Mouse (Mus musculus): ENCODE data around the gene Rai1.

The Rai1 gene

GRCm38 (mm10) chr11:60136491-60136890 lies 31.7 kb downstream of the Rai1 start:
- DNase-seq, result no peak

DNA sequence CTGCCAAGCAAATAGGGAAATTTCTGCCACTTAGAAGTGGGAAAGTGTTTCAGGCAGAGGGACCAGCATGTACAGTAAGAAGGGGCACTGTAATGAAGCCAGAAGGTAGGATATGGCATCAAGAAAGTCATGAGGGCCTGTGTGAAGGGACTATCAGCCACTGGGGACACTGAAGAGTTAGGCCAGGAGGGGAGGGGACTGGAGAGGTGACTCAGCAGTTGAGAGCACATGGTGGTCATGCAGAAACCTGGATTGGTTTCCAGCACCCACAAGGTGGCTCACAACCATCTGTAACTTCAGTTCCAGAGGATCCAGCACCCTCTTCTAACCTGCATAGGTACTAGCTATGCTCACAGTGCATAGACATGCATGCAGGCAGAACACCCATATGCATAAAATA lies 32.4 kb downstream of the Rai1 start:
- DNase-seq, result no peak

- no peak for DNase-seq
Measured at GRCm38 (mm10) chr11:60139141-60139733, 34.4 kb downstream of the Rai1 start.

DNA sequence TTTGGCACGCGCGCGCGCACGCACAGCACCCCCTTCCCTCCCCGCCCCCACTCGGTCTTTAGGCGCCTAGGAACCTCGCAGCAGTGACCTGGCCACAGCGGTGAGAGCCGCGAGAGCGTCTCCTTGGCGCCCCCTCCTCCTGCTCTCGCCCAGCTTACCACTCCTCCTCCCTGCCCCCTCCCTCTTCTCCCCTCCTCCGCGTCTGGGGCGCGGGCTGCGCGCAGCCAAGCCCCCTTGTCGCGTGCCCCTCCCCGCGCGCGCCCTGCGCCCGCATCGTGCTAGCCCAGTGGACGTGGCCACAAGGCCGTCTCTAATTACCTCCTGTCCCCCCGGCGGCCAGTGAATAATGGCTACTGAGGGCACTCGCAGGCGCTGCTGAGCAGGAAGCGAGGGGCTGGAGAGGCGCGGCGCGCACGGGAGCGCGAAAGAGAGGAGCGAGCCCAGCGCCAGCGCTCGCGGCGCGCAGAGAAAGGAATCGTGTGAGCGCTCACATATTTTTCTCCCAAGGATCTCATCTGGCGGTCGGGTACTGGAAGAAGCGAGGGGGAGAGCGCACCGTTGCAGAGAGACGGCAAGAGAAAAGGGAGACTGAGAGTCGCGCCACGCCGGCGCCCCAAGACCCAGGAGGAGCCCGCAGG lies 35.0 kb downstream of the Rai1 start:
- peak; percentile 51 for DNase-seq

DNA sequence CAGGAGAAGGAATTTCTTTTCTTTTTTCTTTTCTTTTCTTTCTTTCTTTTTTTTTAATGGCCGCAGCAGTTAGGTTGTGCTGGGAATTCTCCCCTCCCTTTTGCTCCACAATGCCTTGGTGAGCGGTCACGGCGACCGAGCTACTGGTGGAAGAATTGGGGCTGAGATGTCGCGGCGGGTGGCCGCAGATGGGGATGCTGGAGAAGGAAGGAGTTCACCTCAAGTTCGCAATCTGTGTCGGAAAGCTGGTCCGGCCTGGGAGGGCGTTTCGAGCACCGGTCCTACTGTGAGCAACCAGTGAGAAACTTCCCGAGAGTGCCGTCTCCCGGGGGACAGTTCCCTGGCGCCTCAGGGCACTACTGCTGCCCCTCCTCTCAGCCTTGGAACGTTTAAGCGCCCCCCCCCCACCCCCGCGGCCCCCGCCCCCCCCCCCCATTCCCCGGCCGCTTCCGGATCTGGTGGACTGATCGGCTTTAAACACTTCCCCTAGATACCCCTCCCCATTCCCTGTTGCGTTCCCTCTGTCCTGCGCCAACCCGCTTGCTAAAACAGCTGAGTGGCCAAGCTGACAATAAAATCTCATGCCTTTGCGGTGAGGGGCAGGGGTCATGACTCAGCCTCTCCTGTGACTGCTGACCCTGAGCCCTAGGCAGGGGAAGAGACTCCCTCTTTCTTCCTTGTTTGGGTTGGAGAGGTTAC lies 35.9 kb downstream of the Rai1 start:
- DNase-seq, result no peak

GRCm38 (mm10) chr11:60141285-60141608 lies 36.4 kb downstream of the Rai1 start:
- DNase-seq, result no peak

- DNase-seq, result no peak
Measured at GRCm38 (mm10) chr11:60143086-60143485, 38.3 kb downstream of the Rai1 start.

DNA sequence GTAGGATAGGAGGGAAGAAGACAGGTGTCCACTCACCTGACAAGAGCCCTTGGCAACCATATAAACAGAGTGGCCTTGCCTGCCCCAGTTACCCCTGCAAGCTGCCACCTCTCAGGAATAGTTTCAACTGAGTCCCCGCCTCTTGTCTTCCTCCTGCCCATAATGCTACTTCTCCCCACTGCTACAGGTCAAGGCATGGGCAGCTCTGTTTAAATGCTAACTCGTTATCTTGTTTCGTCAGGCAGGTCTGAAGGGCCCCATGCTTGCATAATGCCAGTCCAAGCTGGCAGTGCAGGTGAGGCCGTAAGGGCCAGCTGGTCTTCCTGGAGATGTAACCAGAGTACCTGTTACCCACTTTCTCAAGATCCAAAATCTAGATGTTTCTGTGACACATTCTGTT lies 41.4 kb downstream of the Rai1 start:
- no peak for DNase-seq

GRCm38 (mm10) chr11:60148591-60148990 lies 43.8 kb downstream of the Rai1 start:
- DNase-seq, result no peak

- DNase-seq, result no peak
Measured at GRCm38 (mm10) chr11:60149086-60149485, 44.3 kb downstream of the Rai1 start.

GRCm38 (mm10) chr11:60150677-60151076 lies 45.9 kb downstream of the Rai1 start:
- no peak for DNase-seq

GRCm38 (mm10) chr11:60152339-60152738 lies 47.5 kb downstream of the Rai1 start:
- DNase-seq, result no peak

DNA sequence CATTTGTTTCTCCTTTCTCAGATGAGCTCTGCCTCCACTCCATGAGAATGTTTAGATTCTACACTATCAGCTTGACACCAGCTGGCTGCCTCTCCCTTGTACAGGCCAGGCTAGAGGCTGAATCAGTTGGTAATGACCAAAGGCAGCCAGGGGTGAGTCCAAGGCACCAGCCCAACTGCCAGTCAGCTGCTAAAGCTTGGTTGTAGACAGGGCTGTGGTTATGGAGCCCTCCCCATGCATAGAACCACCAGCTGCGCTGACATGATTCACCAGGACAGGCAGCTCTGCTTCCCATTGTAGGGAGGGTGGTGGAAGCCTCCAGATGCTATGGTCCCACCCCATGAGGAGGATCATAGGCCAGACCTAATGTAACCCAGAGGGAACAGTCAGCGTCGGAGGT lies 49.1 kb downstream of the Rai1 start:
- DNase-seq, result no peak

- DNase-seq, result no peak
Measured at GRCm38 (mm10) chr11:60155690-60156089, 50.9 kb downstream of the Rai1 start.

- no peak for DNase-seq
Measured at GRCm38 (mm10) chr11:60158271-60158670, 53.5 kb downstream of the Rai1 start.

- DNase-seq, result peak; percentile 72
Measured at GRCm38 (mm10) chr11:60159955-60160354, 55.1 kb downstream of the Rai1 start.

- no peak for DNase-seq
Measured at GRCm38 (mm10) chr11:60160454-60161114, 55.8 kb downstream of the Rai1 start.

DNA sequence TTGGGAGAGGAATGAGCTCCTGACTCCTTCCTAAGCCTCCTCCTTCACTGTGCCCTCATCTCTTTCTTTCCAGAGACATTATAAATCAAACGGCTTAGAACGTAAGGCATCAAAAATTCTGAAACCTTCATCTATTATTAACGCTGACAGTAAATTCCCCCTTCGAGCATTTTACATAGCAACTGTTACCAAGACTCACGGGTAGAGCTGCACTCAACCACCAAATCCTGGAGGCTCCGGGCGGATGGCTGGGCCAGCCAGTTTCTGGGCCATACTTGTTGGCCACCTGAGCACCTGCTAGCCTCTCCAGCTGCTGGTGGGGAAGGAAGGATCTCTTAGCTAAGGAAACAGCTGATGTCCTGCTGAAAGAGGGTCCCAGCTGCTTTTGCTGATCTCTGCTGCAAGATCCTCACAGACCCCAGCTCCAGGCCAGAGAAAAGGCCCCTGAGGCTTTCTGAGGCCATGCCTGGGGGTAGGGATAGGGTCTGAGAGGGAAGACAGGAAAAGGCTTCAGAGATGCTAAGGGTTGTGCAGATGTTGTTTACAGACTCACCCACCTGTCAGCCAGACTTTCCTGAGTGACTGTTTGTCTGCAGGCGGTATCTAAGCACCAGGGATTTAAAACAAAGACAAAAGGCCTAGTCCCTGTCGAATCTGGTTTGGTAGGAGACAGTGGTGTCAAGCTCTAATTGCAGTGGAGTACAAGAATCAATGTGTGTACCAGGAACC lies 56.5 kb downstream of the Rai1 start:
- DNase-seq, result no peak

DNA sequence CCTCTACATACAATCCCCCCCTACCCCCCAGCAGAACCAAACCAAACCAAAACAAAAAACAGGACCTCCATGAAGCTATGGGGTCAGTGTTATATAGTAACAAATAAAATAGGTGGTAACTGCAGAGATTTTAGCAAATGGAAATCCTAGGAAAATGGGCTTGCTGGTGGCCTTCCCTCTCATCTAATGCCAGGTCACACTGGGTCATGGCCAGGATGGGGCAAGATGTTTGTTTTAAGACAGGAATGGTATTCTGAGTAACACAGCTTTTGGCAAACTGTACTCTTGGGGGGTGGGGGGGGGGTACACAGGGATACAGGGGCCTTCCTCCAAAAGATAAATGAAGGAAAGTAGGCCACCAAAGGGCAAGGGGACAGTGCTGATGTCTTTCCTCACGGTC lies 57.7 kb downstream of the Rai1 start:
- DNase-seq, result no peak

GRCm38 (mm10) chr11:60163362-60163761 lies 58.5 kb downstream of the Rai1 start:
- DNase-seq, result no peak

GRCm38 (mm10) chr11:60164450-60164849 lies 59.6 kb downstream of the Rai1 start:
- DNase-seq, result no peak

DNA sequence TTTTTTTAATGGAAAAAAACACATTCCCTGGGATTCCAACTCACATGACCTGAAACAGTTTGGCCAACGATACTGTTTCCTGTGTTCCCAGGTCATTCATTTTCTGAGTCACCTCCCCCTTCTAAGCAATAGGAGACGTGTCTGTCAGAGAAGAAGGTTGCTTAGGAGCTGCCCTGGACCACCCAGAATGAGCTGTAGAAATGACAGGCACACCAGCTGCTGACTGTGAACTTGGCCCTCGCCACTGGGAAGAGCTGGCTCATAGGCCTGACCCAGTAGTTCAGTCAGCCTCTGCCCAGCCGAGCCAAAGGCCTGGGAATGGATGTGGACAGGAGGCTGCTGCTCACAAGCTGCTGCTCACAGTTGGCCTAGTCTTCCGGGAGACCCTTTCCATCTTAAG lies 60.3 kb downstream of the Rai1 start:
- no peak for DNase-seq

- no peak for DNase-seq
Measured at GRCm38 (mm10) chr11:60168780-60169179, 64.0 kb downstream of the Rai1 start.
